Mouse (Mus musculus) brain, embryonic 14.5 days (tissue): Measurements from ENCODE around the gene Trak1.

Source experiments
- CTCF ChIP-seq: fragments of 200-500 bp; IDR thresholded peaks from 2 replicates; pipeline ENCODE4 v1.5.1; 2012; ENCODE audit warnings: inconsistent platforms, mild to moderate bottlenecking, moderate library complexity, borderline replicate concordance; ENCODE audit not compliant: insufficient read depth, insufficient read length; ENCODE audit errors: extremely low read depth
- POLR2A ChIP-seq: fragments of 200-500 bp; IDR thresholded peaks from 2 replicates; pipeline ENCODE4 v1.6.1; 2012; ENCODE audit warnings: mild to moderate bottlenecking, inconsistent platforms, borderline replicate concordance; ENCODE audit not compliant: poor library complexity, insufficient read depth, insufficient read length, severe bottlenecking; ENCODE audit errors: extremely low read depth

- TF ChIP-seq CTCF (no peak), POLR2A (no peak)
Measured at GRCm38 (mm10) chr9:121414237-121414636, 116.9 kb downstream of the Trak1 start.
